Mouse (Mus musculus): ENCODE data around the gene Mctp1.
"Not testable (repeated sequence)": the region's sequence is repeated elsewhere in the genome, so short reads cannot be mapped to it uniquely, and the experiment has no call there.

Mctp1 gene

GRCm38 (mm10) chr13:76929152-76929551 is 544.8 kb downstream of the Mctp1 start:
- in situ Hi-C loops (cut with MboI, MseI) = no loop called here

GRCm38 (mm10) chr13:76932933-76933332 is 548.6 kb downstream of the Mctp1 start:
- in situ Hi-C loops (cut with MboI, MseI) = no loop called here

GRCm38 (mm10) chr13:76949234-76949633 is 564.9 kb downstream of the Mctp1 start:
- in situ Hi-C loops (cut with MboI, MseI) = no loop called here

GRCm38 (mm10) chr13:76967588-76967987 is 583.3 kb downstream of the Mctp1 start:
- in situ Hi-C loops (cut with MboI, MseI) = no loop called here

GRCm38 (mm10) chr13:76969386-76969785 is 585.1 kb downstream of the Mctp1 start:
- in situ Hi-C loops (cut with MboI, MseI) = no loop called here

- in situ Hi-C loops (cut with MboI, MseI) = not testable (repeated sequence)
Observed at GRCm38 (mm10) chr13:76971046-76971445, 586.7 kb downstream of the Mctp1 start.

GRCm38 (mm10) chr13:77002628-77003027 is 618.3 kb downstream of the Mctp1 start:
- in situ Hi-C loops (cut with MboI, MseI) = no loop called here

GRCm38 (mm10) chr13:77003684-77004083 is 619.3 kb downstream of the Mctp1 start:
- in situ Hi-C loops (cut with MboI, MseI) = no loop called here

- in situ Hi-C loops (cut with MboI, MseI) = no loop called here
Observed at GRCm38 (mm10) chr13:77018851-77019250, 634.5 kb downstream of the Mctp1 start.

- in situ Hi-C loops (cut with MboI, MseI) = no loop called here
Observed at GRCm38 (mm10) chr13:77029594-77029993, 645.3 kb downstream of the Mctp1 start.

- in situ Hi-C loops (cut with MboI, MseI) = no loop called here
Observed at GRCm38 (mm10) chr13:77043375-77043774, 659.0 kb downstream of the Mctp1 start.

GRCm38 (mm10) chr13:77045375-77045774 is 661.0 kb downstream of the Mctp1 start:
- in situ Hi-C loops (cut with MboI, MseI) = no loop called here

- in situ Hi-C loops (cut with MboI, MseI) = no loop called here
Observed at GRCm38 (mm10) chr13:77046416-77046815, 662.1 kb downstream of the Mctp1 start.

- in situ Hi-C loops (cut with MboI, MseI) = no loop called here
Observed at GRCm38 (mm10) chr13:77047179-77047931, 663.0 kb downstream of the Mctp1 start.

- in situ Hi-C loops (cut with MboI, MseI) = no loop called here
Observed at GRCm38 (mm10) chr13:77048461-77048860, 664.1 kb downstream of the Mctp1 start.

GRCm38 (mm10) chr13:77049736-77050135 is 665.4 kb downstream of the Mctp1 start:
- in situ Hi-C loops (cut with MboI, MseI) = no loop called here

- in situ Hi-C loops (cut with MboI, MseI) = no loop called here
Observed at GRCm38 (mm10) chr13:77063221-77063620, 678.9 kb downstream of the Mctp1 start.

GRCm38 (mm10) chr13:77068847-77069246 is 684.5 kb downstream of the Mctp1 start:
- in situ Hi-C loops (cut with MboI, MseI) = no loop called here

- in situ Hi-C loops (cut with MboI, MseI) = no loop called here
Observed at GRCm38 (mm10) chr13:77072030-77072429, 687.7 kb downstream of the Mctp1 start.
